Mouse (Mus musculus): ENCODE measurements around the gene Wrnip1.

DNA sequence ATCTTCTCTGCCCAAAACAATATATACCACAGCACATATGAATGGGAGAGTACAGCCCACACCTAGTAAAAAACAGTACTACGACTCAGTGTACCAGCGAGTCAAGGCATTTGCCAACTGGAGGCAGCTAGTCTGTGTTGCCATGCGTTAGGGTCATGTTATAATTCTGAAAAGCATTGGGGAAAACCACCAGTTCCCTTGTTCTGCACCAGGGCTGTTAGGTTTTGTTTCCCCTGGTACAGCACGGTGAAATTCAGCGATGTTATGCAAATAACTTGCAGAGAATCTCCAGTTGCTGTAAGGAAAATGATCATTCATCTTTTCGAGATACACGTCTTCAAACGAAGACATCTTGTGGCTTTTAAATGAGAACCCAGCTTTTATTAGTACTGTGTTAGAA, 23.7 kb downstream of the Wrnip1 start:
- TF ChIP-seq TAL1 (conservative IDR thresholded peaks at IDR 0.05; ENCODE audit: low read depth, low read length), result no peak
- TF ChIP-seq CTCF (IDR thresholded peaks at IDR 0.05; ENCODE audit: low read depth, low read length), result no peak
- TF ChIP-seq GATA1 (IDR thresholded peaks at IDR 0.05; ENCODE audit: borderline replicate concordance, low read length), result no peak
- no peak for TF ChIP-seq GATA2 (IDR thresholded peaks at IDR 0.05; ENCODE audit: borderline replicate concordance, low read depth, low read length)
- TF ChIP-seq POLR2AphosphoS5 (IDR thresholded peaks at IDR 0.05; ENCODE audit: insufficient replicate concordance, low read depth, low read length), result no peak
